Mouse (Mus musculus): ENCODE data around the gene Olfr1367.

GRCm38 (mm10) chr13:21321890-21322494, 24.7 kb upstream of the Olfr1367 start:
- no peak for TF ChIP-seq HCFC1 (IDR thresholded peaks at IDR 0.05; ENCODE audit: low read depth, low read length)
- TF ChIP-seq MYC (IDR thresholded peaks at IDR 0.05; ENCODE audit: low read depth, low read length): no peak
- no peak for TF ChIP-seq MAFK (IDR thresholded peaks at IDR 0.05; ENCODE audit: insufficient replicate concordance, low read length)
- no peak for TF ChIP-seq EP300 (IDR thresholded peaks at IDR 0.05; ENCODE audit: low read length)
- no peak for TF ChIP-seq USF1 (IDR thresholded peaks at IDR 0.05; ENCODE audit: low read depth, low read length)
- TF ChIP-seq GABPA (IDR thresholded peaks at IDR 0.05; ENCODE audit: insufficient replicate concordance, low read depth, low read length): no peak

Data from CH12.LX (cell line).